9 mouse cellular contexts compared by ENCODE assay signal in genomic region chr4:41522788-41523187, GRCm38 (mm10). TPM values are rescaled to one million over a fixed set of nuclear protein-coding genes. Genes with fewer than 3 reads are reported as not detected.
DNase-seq lines count a peak whose midpoint lies in the region; ATAC-seq lines count a peak whose summit lies in the region.
"Had no signal": no experiment of that assay in that cellular context is flagged by ENCODE, and none has a peak within 500 bp of the region (broad histone marks: within the 10 kb centered on the region; RNA-seq: fewer than 3 reads in every experiment).

No protein-coding gene starts in this region.

- H3K27me3 ChIP-seq in neural tube, embryonic 11.5 days (ENCODE audit: control insufficient read depth, insufficient read depth, low read length), result no peaks in the 10 kb centered on the region

- no peak overlapping the region for H3K9ac ChIP-seq in neural tube, embryonic 11.5 days (ENCODE audit: low read length)

- no peak overlapping the region for H3K27ac ChIP-seq in neural tube, embryonic 11.5 days (ENCODE audit: low read depth, low read length)
- H3K27ac ChIP-seq: macrophage had no signal

- no peak overlapping the region for H3K4me3 ChIP-seq in neural tube, embryonic 11.5 days (ENCODE audit: low read depth, low read length)

- no peak for DNase-seq in frontal cortex, postnatal 25 days (ENCODE audit: low spot score in 2 of 2)
- peak; percentile 44 for DNase-seq in neural tube, embryonic 11.5 days (ENCODE audit: low spot score)
- no peak for DNase-seq in neural tube, embryonic 10.5 days (ENCODE audit: extremely low spot score, low spot score)
- DNase-seq in cerebellum, postnatal 10 days, result peak; percentile 65 to 75
- peak; percentile 68 to 70 for DNase-seq in left cerebral cortex, postnatal 25 days (ENCODE audit: low spot score in 2 of 2)
- peak; percentile 27 for DNase-seq in thymus, postnatal 14 days
- DNase-seq in gastrocnemius, postnatal 4 days (ENCODE audit: low spot score in 2 of 2), result no peak

- peaks cover 13% of the 10 kb centered on the region for H3K4me1 ChIP-seq in neural tube, embryonic 11.5 days (ENCODE audit: control insufficient read depth, insufficient read depth, low read length)

- WGBS in neural tube, embryonic 11.5 days, result 52% methylated on average over 5 of the region's 5 CpGs

- no peaks in the 10 kb centered on the region for H3K9me3 ChIP-seq in neural tube, embryonic 11.5 days (ENCODE audit: control insufficient read depth, low read length)

- peak; percentile 10; the same call in 1 of the 2 replicates for ATAC-seq in frontal cortex, adult (ENCODE audit: low TSS enrichment)
- no peak for ATAC-seq in neural tube, embryonic 11.5 days (ENCODE audit: insufficient read depth, low FRiP score, low TSS enrichment)

- no peak overlapping the region for H3K4me2 ChIP-seq in neural tube, embryonic 11.5 days (ENCODE audit: low read depth)

- intact Hi-C loops in left cerebral cortex, postnatal 25 days (cut with DNase I), result loop anchor here (5.0 kb wide), 1 partner anchor 45 kb away; the partner anchor contains the start of genes Dnaic1 and Fam219a

- no peaks in the 10 kb centered on the region for H3K36me3 ChIP-seq in neural tube, embryonic 11.5 days (ENCODE audit: control insufficient read depth, insufficient read depth, low read length)

RNA-seq across cellular contexts. Expression of gene 1110017D15Rik, which starts 5.7 kb away (rescaled TPM):
- polyA plus RNA-seq in neural tube, embryonic 11.5 days (2014; fragmentation: Nextera tagmentation; extraction: Ambion mirVana), result 2.5 and 3.4 TPM in 2 replicates
- 1 to 10 TPM; 3.9 to 5.8 TPM for total RNA-seq in left cerebral cortex, postnatal 25 days (2021)
- total RNA-seq in gastrocnemius, postnatal 4 days (2021), result under 1 TPM; 0.42 to 0.54 TPM

RNA-seq across cellular contexts. Expression of gene AI464131, which starts 19.9 kb away (rescaled TPM):
- polyA plus RNA-seq in neural tube, embryonic 11.5 days (2014; fragmentation: Nextera tagmentation; extraction: Ambion mirVana), result 7.1 and 9.6 TPM in 2 replicates
- 10 to 100 TPM; 31.6 to 36.9 TPM for total RNA-seq in left cerebral cortex, postnatal 25 days (2021)
- total RNA-seq in gastrocnemius, postnatal 4 days (2021), result 10 to 100 TPM; 78.4 to 90.4 TPM

RNA-seq across cellular contexts. Expression of gene Fam219a, which starts 46.5 kb away (rescaled TPM):
- 10.2 and 11.6 TPM in 2 replicates for polyA plus RNA-seq in neural tube, embryonic 11.5 days (2014; fragmentation: Nextera tagmentation; extraction: Ambion mirVana)
- total RNA-seq in left cerebral cortex, postnatal 25 days (2021), result 100 to 1,000 TPM; 203 to 209 TPM
- 10 to 100 TPM; 20.1 to 24.4 TPM for total RNA-seq in gastrocnemius, postnatal 4 days (2021)

RNA-seq across cellular contexts. Expression of gene Dnaic1, which starts 46.8 kb away (rescaled TPM):
- polyA plus RNA-seq in neural tube, embryonic 11.5 days (2014; fragmentation: Nextera tagmentation; extraction: Ambion mirVana), result 0.62 and 2.8 TPM in 2 replicates
- total RNA-seq in left cerebral cortex, postnatal 25 days (2021), result 1 to 10 TPM; 7.2 to 8.0 TPM
- total RNA-seq in gastrocnemius, postnatal 4 days (2021), result 1 to 10 TPM; 4.9 to 5.8 TPM

RNA-seq across cellular contexts. Expression of gene Nudt2, which starts 57.8 kb away (rescaled TPM):
- 57.2 and 62.9 TPM in 2 replicates for polyA plus RNA-seq in neural tube, embryonic 11.5 days (2014; fragmentation: Nextera tagmentation; extraction: Ambion mirVana)
- total RNA-seq in left cerebral cortex, postnatal 25 days (2021), result 10 to 100 TPM; 24.7 to 26.4 TPM
- total RNA-seq in gastrocnemius, postnatal 4 days (2021), result 10 to 100 TPM; 29.3 to 30.2 TPM

Comparison
In these comparisons a context has a peak if more than half of its experiments do, and no peak if none do; other contexts are left out.
1. DNase-seq: peak in neural tube, embryonic 11.5 days (single experiment), cerebellum, postnatal 10 days (2 of 2), left cerebral cortex, postnatal 25 days (2 of 2) and thymus, postnatal 14 days (single experiment); none in frontal cortex, postnatal 25 days (0 of 2), neural tube, embryonic 10.5 days (single experiment) and gastrocnemius, postnatal 4 days (0 of 2).
2. RNA of gene Fam219a, which starts 46.5 kb away (total RNA-seq): 203 to 209 TPM in left cerebral cortex, postnatal 25 days; 20.1 to 24.4 TPM in gastrocnemius, postnatal 4 days; every median in the first group is over 4 times any median in the second.